Mouse (Mus musculus) CD8-positive naive resting alpha-beta T cell, adult 2 months (primary cell): ENCODE measurements around the gene Rnaset2a.
"Not testable (repeated sequence)": the region's sequence is repeated elsewhere in the genome, so short reads cannot be mapped to it uniquely, and the experiment has no call there.

Source experiments
- DNase-seq, 2 experiments: peaks; one replicate each; pipeline ENCODE4 v3.0.0; 2022; ENCODE audit warnings: low read depth in 2 of 2, low spot score in 2 of 2

The Rnaset2a gene

GRCm38 (mm10) chr17:8147439-8148316, at the start of gene Rnaset2a, which contains the start of gene Gm49673:
Gene Rnaset2a, minus strand, starts transcription at chr17:8148097.
Gene Gm49673, minus strand, starts transcription at chr17:8147788.
- DNase-seq: peak in 1 of 2 experiments; percentile 36

GRCm38 (mm10) chr17:8197652-8198051, 49.8 kb upstream of the Rnaset2a start:
- DNase-seq: no peak

- DNase-seq: no peak
These were observed 47.9 kb upstream of the Rnaset2a start for GRCm38 (mm10) chr17:8195685-8196376.

GRCm38 (mm10) chr17:8193678-8194077, 45.8 kb upstream of the Rnaset2a start:
- DNase-seq: no peak

GRCm38 (mm10) chr17:8184217-8184616, 36.3 kb upstream of the Rnaset2a start:
- no peak for DNase-seq

- no peak for DNase-seq
These were observed 35.9 kb upstream of the Rnaset2a start for GRCm38 (mm10) chr17:8183815-8184214.

GRCm38 (mm10) chr17:8177090-8177489, 29.2 kb upstream of the Rnaset2a start:
- DNase-seq: no peak

- no peak for DNase-seq
These were observed 23.2 kb upstream of the Rnaset2a start for GRCm38 (mm10) chr17:8171081-8171480.

GRCm38 (mm10) chr17:8170331-8170730, 22.4 kb upstream of the Rnaset2a start:
- DNase-seq: no peak

GRCm38 (mm10) chr17:8167436-8167835, 19.5 kb upstream of the Rnaset2a start:
- DNase-seq: not testable (repeated sequence)

- DNase-seq: not testable (repeated sequence)
These were observed 18.6 kb upstream of the Rnaset2a start for GRCm38 (mm10) chr17:8166454-8166853.

GRCm38 (mm10) chr17:8165977-8166376, 18.1 kb upstream of the Rnaset2a start:
- DNase-seq: not testable (repeated sequence)

- DNase-seq: peak; percentile 32 to 33
These were observed 17.7 kb upstream of the Rnaset2a start for GRCm38 (mm10) chr17:8165608-8165945.

GRCm38 (mm10) chr17:8164701-8165607, 17.1 kb upstream of the Rnaset2a start, which contains the start of gene Fgfr1op:
Gene Fgfr1op, plus strand, starts transcription at chr17:8165501.
- peak; percentile 74 to 77 for DNase-seq

GRCm38 (mm10) chr17:8160969-8161368, 13.1 kb upstream of the Rnaset2a start:
- peak; percentile 30 to 56 for DNase-seq

GRCm38 (mm10) chr17:8158627-8159026, 10.7 kb upstream of the Rnaset2a start:
- not testable (repeated sequence) for DNase-seq

GRCm38 (mm10) chr17:8155982-8156381, 8.1 kb upstream of the Rnaset2a start:
- DNase-seq: not testable (repeated sequence)

- not testable (repeated sequence) for DNase-seq
These were observed 7.1 kb upstream of the Rnaset2a start for GRCm38 (mm10) chr17:8155010-8155409.

GRCm38 (mm10) chr17:8146931-8147330, 966 bp downstream of the Rnaset2a start:
- not testable (repeated sequence) for DNase-seq

- not testable (repeated sequence) for DNase-seq
These were observed 3.9 kb downstream of the Rnaset2a start for GRCm38 (mm10) chr17:8143802-8144673.
